Mouse (Mus musculus) C2C12 (cell line): ENCODE results near the gene Nav1.

Source experiments
- CEBPB ChIP-seq: IDR thresholded peaks from one replicate; pipeline ENCODE4 v1.6.1; 2011; ENCODE audit warnings: low read depth, mild to moderate bottlenecking, control low read depth, moderate library complexity
- CTCF ChIP-seq: IDR thresholded peaks from one replicate; pipeline ENCODE4 v1.5.1; 2011; ENCODE audit not compliant: control insufficient read depth, insufficient read depth, insufficient read length
- FOSL1 ChIP-seq: IDR thresholded peaks from one replicate; pipeline ENCODE4 v1.8.0; 2011; ENCODE audit warnings: mild to moderate bottlenecking, low read length; ENCODE audit not compliant: poor library complexity, insufficient read depth, severe bottlenecking
- MAX ChIP-seq: IDR thresholded peaks from one replicate; pipeline ENCODE4 v1.6.1; 2011; ENCODE audit warnings: mild to moderate bottlenecking, control low read depth
- MYOG ChIP-seq: IDR thresholded peaks from one replicate; pipeline ENCODE4 v1.6.1; 2011; ENCODE audit not compliant: control insufficient read depth, insufficient read length; ENCODE audit errors: extremely low read depth
- USF1 ChIP-seq: IDR thresholded peaks from one replicate; pipeline ENCODE4 v1.6.1; 2011; ENCODE audit warnings: low read depth, mild to moderate bottlenecking, control low read depth, moderate library complexity

DNA sequence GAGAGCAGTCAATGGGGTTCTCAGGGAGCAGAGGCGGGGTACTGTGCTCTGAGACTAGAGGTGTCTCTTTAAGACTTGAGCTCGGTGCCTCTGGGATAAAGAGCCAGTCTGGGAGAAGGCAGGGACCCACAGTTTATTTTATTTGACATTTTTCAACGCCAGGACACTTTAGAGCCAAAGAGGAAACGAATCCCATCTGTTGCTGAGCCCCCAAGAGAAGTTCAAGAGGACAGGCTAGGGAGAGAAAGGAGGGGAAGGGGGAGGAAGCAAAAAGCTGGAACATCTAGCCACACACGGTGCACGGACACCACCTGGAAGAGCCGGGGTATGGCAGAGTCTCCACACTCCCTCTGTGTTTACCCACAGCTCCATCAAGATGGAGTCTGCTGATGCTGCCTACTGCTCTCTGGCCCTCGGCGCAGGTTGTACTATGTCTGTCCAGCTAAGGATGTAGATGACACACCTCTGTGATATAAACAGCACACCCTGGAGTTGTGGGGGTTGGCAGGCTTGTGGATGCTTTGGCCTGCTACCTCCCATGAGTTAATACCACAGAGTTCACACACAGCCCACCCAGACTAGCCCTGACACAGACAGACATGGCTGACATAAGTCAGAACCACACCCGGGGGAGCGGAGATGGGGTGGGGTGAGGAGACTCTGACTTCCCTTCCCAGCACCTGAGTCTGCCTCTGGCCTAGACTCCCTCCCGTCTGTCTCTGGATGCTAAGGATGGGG lies 83.1 kb downstream of the Nav1 start:
- TF ChIP-seq CTCF: no peak
- TF ChIP-seq USF1: no peak
- no peak for TF ChIP-seq MAX
- TF ChIP-seq CEBPB: no peak
- TF ChIP-seq MYOG: no peak
- TF ChIP-seq FOSL1: no peak
